Mouse (Mus musculus) embryonic facial prominence, embryonic 10.5 days (tissue): ENCODE data around the gene D2hgdh. TPM values are rescaled to one million over a fixed set of nuclear protein-coding genes. Genes with fewer than 3 reads are reported as not detected.
"Not testable (repeated sequence)": the region's sequence is repeated elsewhere in the genome, so short reads cannot be mapped to it uniquely, and the experiment has no call there.

Experiments
- DNase-seq: peaks from one replicate; pipeline ENCODE4 v3.0.0-alpha.2; 2017; ENCODE audit warnings: low spot score
- H3K27ac ChIP-seq: fragments of 300-500 bp; sonication (generic); replicated peaks from 2 replicates; pipeline ENCODE4 v1.5.1; 2016; ENCODE audit warnings: mild to moderate bottlenecking
- H3K27me3 ChIP-seq: fragments of 300-500 bp; sonication (generic); replicated peaks from 2 replicates; pipeline ENCODE4 v1.6.1; 2016; ENCODE audit warnings: low read depth, mild to moderate bottlenecking; ENCODE audit not compliant: poor library complexity, severe bottlenecking
- H3K36me3 ChIP-seq: fragments of 300-500 bp; sonication (generic); replicated peaks from 2 replicates; pipeline ENCODE4 v1.6.1; 2016; ENCODE audit warnings: mild to moderate bottlenecking, moderate library complexity
- H3K4me1 ChIP-seq: fragments of 300-500 bp; sonication (generic); 2 replicates; pipeline ENCODE4 v1.6.1; 2016
- H3K4me3 ChIP-seq: fragments of 300-500 bp; sonication (generic); 2 replicates; pipeline ENCODE4 v1.5.1; 2016; ENCODE audit warnings: mild to moderate bottlenecking, moderate library complexity
- H3K9me3 ChIP-seq: fragments of 300-500 bp; sonication (generic); 2 replicates; pipeline ENCODE4 v1.6.1; 2016; ENCODE audit warnings: mild to moderate bottlenecking
- WGBS: fragments of 180-500 bp; shearing (Covaris S2); methylation state at CpG from one replicate; pipeline ENCODE4 v1.1.7; 2016; 5-methylcytosine and 5-hydroxymethylcytosine counted together
- polyA plus RNA-seq: library from polyadenylated mRNA; unstranded; fragments of >200 nt; fragmentation: Nextera tagmentation; extraction: Ambion mirVana; gene quantifications from 2 replicates; pipeline ENCODE4 v1.2.1, GENCODE M21; 2016

Gene D2hgdh
- polyA plus RNA-seq, 1 experiment from 2014 or later: 15.0 TPM

DNA sequence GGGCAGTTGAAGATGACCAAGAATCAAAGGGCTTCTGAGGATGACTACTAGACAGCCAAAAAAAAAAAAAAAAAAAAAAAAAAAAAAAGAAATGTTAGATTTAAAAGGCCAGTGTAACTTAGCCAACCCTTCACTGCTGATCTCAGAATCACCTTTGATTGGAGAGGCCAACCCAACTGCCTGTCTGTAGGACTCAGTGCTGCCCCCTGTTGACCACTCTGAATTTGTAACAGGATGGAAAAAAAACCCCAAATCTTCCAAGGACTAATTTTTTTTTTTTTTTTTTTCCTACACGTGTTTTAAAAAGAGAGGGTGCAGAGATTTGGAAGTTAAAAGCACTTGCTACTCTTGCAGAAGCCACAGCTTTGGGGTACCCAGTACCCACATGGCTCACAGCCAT is 66.2 kb downstream of the D2hgdh start:
- not testable (repeated sequence) for H3K9me3 ChIP-seq, H3K4me1 ChIP-seq, DNase-seq, H3K4me3 ChIP-seq, H3K27me3 ChIP-seq, H3K27ac ChIP-seq, H3K36me3 ChIP-seq
- 64% methylated on average over 1 of the region's 1 CpGs for WGBS

DNA sequence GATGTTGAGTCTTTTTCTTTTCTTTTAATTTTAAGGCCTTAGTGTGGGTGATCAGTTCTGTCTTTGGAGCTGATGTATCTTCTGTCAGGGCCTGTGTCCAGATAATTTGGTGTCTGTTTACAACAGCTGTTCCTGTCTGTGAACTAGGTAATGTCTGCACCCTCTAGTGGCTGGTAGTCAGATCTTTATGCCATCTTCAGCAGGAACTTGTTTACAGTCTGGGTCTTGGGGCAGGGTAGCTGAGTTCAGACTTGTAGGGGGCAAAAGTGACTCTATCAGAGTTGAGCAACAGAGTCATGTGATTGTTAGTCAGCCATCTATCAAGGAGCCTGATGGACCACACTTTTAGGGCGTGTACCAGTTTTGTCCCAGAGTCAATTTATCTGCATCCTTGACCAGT is 72.7 kb downstream of the D2hgdh start:
- H3K36me3 ChIP-seq, H3K27me3 ChIP-seq, H3K4me1 ChIP-seq, H3K4me3 ChIP-seq, H3K27ac ChIP-seq, H3K9me3 ChIP-seq, DNase-seq: not testable (repeated sequence)
- WGBS: no CpG with 5 or more reads among the region's 1 CpGs

DNA sequence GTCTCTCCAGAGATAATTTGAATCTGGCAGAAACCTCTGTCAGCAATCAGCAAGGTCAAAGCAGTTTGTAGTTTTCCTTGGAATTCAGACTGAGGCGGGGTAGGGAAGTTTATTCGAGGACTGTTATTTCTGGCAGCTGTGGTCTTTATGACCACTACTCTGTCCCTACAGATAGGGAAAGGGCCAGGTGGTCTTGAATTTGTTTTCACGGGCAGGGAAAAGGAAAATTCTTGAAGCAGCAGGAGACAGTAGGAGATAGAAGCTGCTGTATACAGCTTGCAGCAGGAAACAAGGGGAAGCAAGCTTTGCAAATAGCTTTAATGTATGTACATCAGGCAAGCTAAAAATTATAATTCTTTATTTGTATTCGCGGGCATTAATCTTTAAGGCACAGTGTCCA is 76.6 kb downstream of the D2hgdh start:
- not testable (repeated sequence) for H3K9me3 ChIP-seq, H3K4me3 ChIP-seq, H3K27me3 ChIP-seq, H3K4me1 ChIP-seq, H3K36me3 ChIP-seq, DNase-seq, H3K27ac ChIP-seq
- WGBS: 74% methylated on average over 5 of the region's 5 CpGs

Other genes with a start within 250 kb of the D2hgdh start
- 164 and 174 TPM in 2 replicates for gene Stk25, start 166.2 kb upstream of the D2hgdh start, polyA plus RNA-seq
- 38.1 and 38.6 TPM in 2 replicates for gene Bok, start 139.2 kb upstream of the D2hgdh start, polyA plus RNA-seq
- gene Atg4b, start 73.4 kb upstream of the D2hgdh start, polyA plus RNA-seq: 95.3 and 98.1 TPM in 2 replicates
- 51.6 and 51.7 TPM in 2 replicates for gene Thap4, start 70.0 kb upstream of the D2hgdh start, polyA plus RNA-seq
- gene Dtymk, start 23.0 kb upstream of the D2hgdh start, polyA plus RNA-seq: 280 and 291 TPM in 2 replicates
- 26.3 and 27.2 TPM in 2 replicates for gene Ing5, start 20.9 kb upstream of the D2hgdh start, polyA plus RNA-seq
- gene Gal3st2, start 36.4 kb downstream of the D2hgdh start, polyA plus RNA-seq: not detected in 2 replicates
- not detected in 2 replicates for gene Gal3st2b, start 93.4 kb downstream of the D2hgdh start, polyA plus RNA-seq
- not detected in 2 replicates for gene Gal3st2c, start 165.6 kb downstream of the D2hgdh start, polyA plus RNA-seq
- not detected in 2 replicates for gene Neu4, start 195.5 kb downstream of the D2hgdh start, polyA plus RNA-seq
- gene Pdcd1, start 227.6 kb downstream of the D2hgdh start, polyA plus RNA-seq: not detected in 2 replicates